Mouse (Mus musculus) midbrain, embryonic 16.5 days (tissue): ENCODE results near the gene Card14. TPM values are rescaled to one million over a fixed set of nuclear protein-coding genes. Genes with fewer than 3 reads are reported as not detected.

ENCODE experiments used
- ATAC-seq: fragments of 200-750 bp; cut with Nextera tagmentation; 2 replicates; pipeline ENCODE4 v1.8.0; 2017; ENCODE audit warnings: moderate TSS enrichment
- H3K27ac ChIP-seq: fragments of 300-500 bp; sonication (generic); 2 replicates; pipeline ENCODE4 v1.5.1; 2014; ENCODE audit warnings: mild to moderate bottlenecking, low read length, mixed read lengths
- H3K27me3 ChIP-seq: fragments of 300-500 bp; sonication (generic); 2 replicates; pipeline ENCODE4 v1.6.1; 2014; ENCODE audit warnings: low read depth, low read length, mixed read lengths; ENCODE audit not compliant: control insufficient read depth, insufficient read depth
- H3K36me3 ChIP-seq: fragments of 300-500 bp; sonication (generic); 2 replicates; pipeline ENCODE4 v1.6.1; 2014; ENCODE audit warnings: mild to moderate bottlenecking, low read length, moderate library complexity, mixed read lengths; ENCODE audit not compliant: control insufficient read depth, insufficient read depth
- H3K4me1 ChIP-seq: fragments of 300-500 bp; sonication (generic); 2 replicates; pipeline ENCODE4 v1.6.1; 2014; ENCODE audit warnings: mild to moderate bottlenecking, low read length, mixed read lengths; ENCODE audit not compliant: control insufficient read depth, insufficient read depth
- H3K4me2 ChIP-seq: fragments of 300-500 bp; sonication (generic); 2 replicates; pipeline ENCODE4 v1.6.1; 2014; ENCODE audit warnings: mild to moderate bottlenecking, low read length, mixed read lengths
- H3K4me3 ChIP-seq: fragments of 300-500 bp; sonication (generic); 2 replicates; pipeline ENCODE4 v1.5.1; 2014; ENCODE audit warnings: low read depth, mild to moderate bottlenecking, low read length, moderate library complexity, mixed read lengths
- H3K9ac ChIP-seq: fragments of 300-500 bp; sonication (generic); 2 replicates; pipeline ENCODE4 v1.6.1; 2014; ENCODE audit warnings: low read depth, low read length, mixed read lengths
- H3K9me3 ChIP-seq: fragments of 300-500 bp; sonication (generic); replicated peaks from 2 replicates; pipeline ENCODE4 v1.6.1; 2014; ENCODE audit warnings: mild to moderate bottlenecking, low read length, mixed read lengths; ENCODE audit not compliant: control insufficient read depth, poor library complexity, severe bottlenecking
- WGBS: fragments of 180-500 bp; shearing (Covaris S2); extraction: QIAGEN DNeasy Blood & Tissue Kit; methylation state at CpG from one replicate; pipeline ENCODE4 v1.1.7; 2014; 5-methylcytosine and 5-hydroxymethylcytosine counted together
- polyA plus RNA-seq: library from polyadenylated mRNA; unstranded; fragments of >200 nt; fragmentation: Nextera tagmentation; extraction: Ambion mirVana; gene quantifications from 2 replicates; pipeline ENCODE4 v1.2.1, GENCODE M21; 2015

The Card14 gene
- polyA plus RNA-seq, 1 experiment from 2014 or later: 0.38 TPM

GRCm38 (mm10) chr11:119298917-119299316 is 8.7 kb upstream of the Card14 start:
- Histone ChIP-seq H3K27me3 (no peaks in the 10 kb centered on the region), H3K9ac (peak overlapping the region; percentile 78), H3K4me3 (peak overlapping the region; percentile 65), H3K9me3 (no peaks in the 10 kb centered on the region), H3K27ac (no peak overlapping the region), H3K4me1 (peaks cover 13% of the 10 kb centered on the region), H3K36me3 (peaks cover 22% of the 10 kb centered on the region), H3K4me2 (peak overlapping the region; percentile 89)
- no peak for ATAC-seq
- 17% methylated on average over 7 of the region's 7 CpGs for WGBS

GRCm38 (mm10) chr11:119299391-119300245 is 8.0 kb upstream of the Card14 start, which contains the start of gene Eif4a3:
TSS of gene Eif4a3 (minus strand) at chr11:119300089.
- Histone ChIP-seq H3K9ac (peak within 1 kb of the TSS; percentile 78), H3K27ac (peak within 1 kb of the TSS; percentile 99), H3K4me1 (peaks cover 13% of the 10 kb centered on the region), H3K4me3 (peak within 1 kb of the TSS; percentile 65), H3K27me3 (0 out of 2 replicates have a peak, but pooled peaks cover under 1% of the 10 kb centered on the region), H3K9me3 (no peaks in the 10 kb centered on the region), H3K36me3 (peaks cover 17% of the 10 kb centered on the region), H3K4me2 (peak within 1 kb of the TSS; percentile 89)
- WGBS: under 1% methylated on average over 88 of the region's 89 CpGs
- peak; percentile 96 for ATAC-seq

GRCm38 (mm10) chr11:119300246-119300935 is 7.2 kb upstream of the Card14 start:
- Histone ChIP-seq H3K4me3 (peak overlapping the region; percentile 65), H3K4me1 (peaks cover 13% of the 10 kb centered on the region), H3K27me3 (0 out of 2 replicates have a peak, but pooled peaks cover 2% of the 10 kb centered on the region), H3K27ac (peak overlapping the region; percentile 99), H3K9ac (peak overlapping the region; percentile 78), H3K36me3 (peaks cover 13% of the 10 kb centered on the region), H3K9me3 (no peaks in the 10 kb centered on the region), H3K4me2 (peak overlapping the region; percentile 88)
- 1% methylated on average over 31 of the region's 31 CpGs for WGBS
- ATAC-seq: no peak

- H3K27ac ChIP-seq: no peak overlapping the region
- H3K27me3 ChIP-seq: 0 out of 2 replicates have a peak, but pooled peaks cover 2% of the 10 kb centered on the region
- H3K4me1 ChIP-seq: peaks cover 13% of the 10 kb centered on the region
- H3K9me3 ChIP-seq: no peaks in the 10 kb centered on the region
- no peak overlapping the region for H3K4me3 ChIP-seq
- WGBS: 25% methylated on average over 2 of the region's 2 CpGs
- H3K36me3 ChIP-seq: peaks cover 7% of the 10 kb centered on the region; the same call in 1 of the 2 replicates
- no peak overlapping the region for H3K9ac ChIP-seq
- peak overlapping the region; percentile 88 for H3K4me2 ChIP-seq
- no peak for ATAC-seq
Observed at GRCm38 (mm10) chr11:119300986-119301385, 6.6 kb upstream of the Card14 start.

- 0 out of 2 replicates have a peak, but pooled peaks cover 2% of the 10 kb centered on the region for H3K27me3 ChIP-seq
- no peak for ATAC-seq
- no peaks in the 10 kb centered on the region for H3K9me3 ChIP-seq
- H3K27ac ChIP-seq: no peak overlapping the region
- no peak overlapping the region for H3K4me2 ChIP-seq
- 47% methylated on average over 16 of the region's 16 CpGs for WGBS
- no peak overlapping the region for H3K4me3 ChIP-seq
- H3K4me1 ChIP-seq: peaks cover 4% of the 10 kb centered on the region
- H3K9ac ChIP-seq: no peak overlapping the region
- H3K36me3 ChIP-seq: no peaks in the 10 kb centered on the region
Observed at GRCm38 (mm10) chr11:119304904-119305712, 2.5 kb upstream of the Card14 start.

- Histone ChIP-seq H3K4me3 (no peak overlapping the region), H3K9ac (no peak overlapping the region), H3K27me3 (0 out of 2 replicates have a peak, but pooled peaks cover 2% of the 10 kb centered on the region), H3K27ac (no peak overlapping the region), H3K4me1 (no peaks in the 10 kb centered on the region), H3K4me2 (no peak overlapping the region), H3K36me3 (no peaks in the 10 kb centered on the region), H3K9me3 (no peaks in the 10 kb centered on the region)
- no peak for ATAC-seq
- WGBS: 64% methylated on average over 13 of the region's 13 CpGs
Observed at GRCm38 (mm10) chr11:119306762-119307657, 558 bp upstream of the Card14 start.

GRCm38 (mm10) chr11:119307916-119308315 is 348 bp downstream of the Card14 start:
- H3K27ac ChIP-seq: no peak overlapping the region
- no peak overlapping the region for H3K9ac ChIP-seq
- H3K4me2 ChIP-seq: no peak overlapping the region
- no peaks in the 10 kb centered on the region for H3K36me3 ChIP-seq
- H3K9me3 ChIP-seq: no peaks in the 10 kb centered on the region
- H3K27me3 ChIP-seq: 0 out of 2 replicates have a peak, but pooled peaks cover 2% of the 10 kb centered on the region
- no peaks in the 10 kb centered on the region for H3K4me1 ChIP-seq
- 33% methylated on average over 11 of the region's 11 CpGs for WGBS
- no peak for ATAC-seq
- H3K4me3 ChIP-seq: no peak overlapping the region

- H3K9me3 ChIP-seq: no peaks in the 10 kb centered on the region
- 15% methylated on average over 10 of the region's 10 CpGs for WGBS
- no peaks in the 10 kb centered on the region for H3K4me1 ChIP-seq
- H3K27me3 ChIP-seq: no peaks in the 10 kb centered on the region
- no peak for ATAC-seq
- H3K4me2 ChIP-seq: no peak overlapping the region
- H3K4me3 ChIP-seq: no peak overlapping the region
- no peak overlapping the region for H3K27ac ChIP-seq
- no peak overlapping the region for H3K9ac ChIP-seq
- H3K36me3 ChIP-seq: no peaks in the 10 kb centered on the region
Observed at GRCm38 (mm10) chr11:119310621-119311020, 3.1 kb downstream of the Card14 start.
